Mouse (Mus musculus): ENCODE results near the gene Msx3. TPM values are rescaled to one million over a fixed set of nuclear protein-coding genes. Genes with fewer than 3 reads are reported as not detected.
A peak's percentile ranks its signal among the peaks of the same experiment; 100 is the strongest.

The Msx3 gene
- not detected for total RNA-seq (2021)
- long read RNA-seq, experiment 1 = 0 reads
- long read RNA-seq, experiment 2 = 0 reads

- DNase-seq = no peak
Observed at GRCm38 (mm10) chr7:140048361-140049114, at the start of gene Msx3. Gene Msx3 (minus strand): TSS chr7:140049089.

- no peak for DNase-seq
Observed at GRCm38 (mm10) chr7:140098466-140098865, 49.6 kb upstream of the Msx3 start.

DNA sequence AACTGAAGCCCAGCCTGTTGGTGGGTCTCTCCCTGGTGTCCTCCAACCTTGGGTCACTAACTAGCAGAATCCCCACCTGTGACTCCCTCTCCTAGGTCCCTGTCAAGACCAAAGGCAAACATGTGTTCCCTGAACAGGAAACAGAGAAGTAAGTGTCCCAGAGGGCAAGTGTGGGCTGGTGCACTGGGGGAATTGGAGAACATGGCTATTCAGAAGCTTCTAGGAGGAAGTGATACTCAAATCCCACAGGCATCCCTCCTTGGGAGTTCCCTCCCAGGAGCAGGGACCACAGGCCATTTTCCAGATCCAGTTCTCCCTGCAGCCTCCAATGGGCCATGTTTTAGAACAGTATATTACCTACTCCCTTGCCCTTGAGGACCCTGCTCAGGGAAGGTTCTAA lies 47.2 kb upstream of the Msx3 start:
- DNase-seq = no peak

GRCm38 (mm10) chr7:140095556-140095955 lies 46.7 kb upstream of the Msx3 start:
- DNase-seq = no peak

- no peak for DNase-seq
Observed at GRCm38 (mm10) chr7:140094954-140095353, 46.1 kb upstream of the Msx3 start.

DNA sequence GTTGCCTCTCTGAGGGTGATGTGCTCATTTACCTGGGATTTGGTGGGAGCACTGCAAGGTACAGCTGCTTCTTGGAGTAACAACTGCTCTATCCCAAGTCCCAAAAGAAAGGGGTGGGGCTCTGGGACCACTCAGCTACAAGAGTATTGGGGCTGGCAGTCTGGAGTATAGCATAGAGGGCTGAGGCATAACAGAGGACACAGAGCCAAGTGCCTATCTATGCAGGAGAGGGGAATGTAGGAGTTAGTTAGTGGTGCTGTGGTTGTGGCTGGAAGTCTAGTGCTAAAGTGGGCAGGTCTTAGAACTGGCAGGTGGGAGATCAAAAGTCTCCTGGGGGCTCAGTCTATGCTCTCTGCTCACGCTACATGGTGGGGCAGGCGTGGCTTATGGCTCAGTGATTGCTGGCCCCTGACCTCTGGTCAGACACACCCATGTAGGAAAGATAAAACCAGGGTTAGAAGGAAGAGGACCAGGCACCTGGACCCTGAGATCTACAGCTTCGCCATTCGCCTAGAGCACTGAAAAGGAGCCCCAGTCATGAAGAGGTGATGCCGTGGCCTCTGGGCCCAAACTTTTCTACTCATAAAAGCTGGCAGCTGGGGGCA lies 44.1 kb upstream of the Msx3 start, which contains the start of gene Prap1:
TSS of gene Prap1 (plus strand) at position 472 of the 605 bp plus-strand sequence.
- DNase-seq = no peak

GRCm38 (mm10) chr7:140090601-140091000 lies 41.7 kb upstream of the Msx3 start:
- DNase-seq = no peak

- DNase-seq = no peak
Observed at GRCm38 (mm10) chr7:140082242-140082678, 33.4 kb upstream of the Msx3 start, which contains the start of gene Caly. Gene Caly (minus strand): TSS chr7:140082548.

GRCm38 (mm10) chr7:140081408-140082241 lies 32.7 kb upstream of the Msx3 start:
- DNase-seq = no peak

- DNase-seq = peak; percentile 70 to 75
Observed at GRCm38 (mm10) chr7:140080503-140081156, 31.7 kb upstream of the Msx3 start.

DNA sequence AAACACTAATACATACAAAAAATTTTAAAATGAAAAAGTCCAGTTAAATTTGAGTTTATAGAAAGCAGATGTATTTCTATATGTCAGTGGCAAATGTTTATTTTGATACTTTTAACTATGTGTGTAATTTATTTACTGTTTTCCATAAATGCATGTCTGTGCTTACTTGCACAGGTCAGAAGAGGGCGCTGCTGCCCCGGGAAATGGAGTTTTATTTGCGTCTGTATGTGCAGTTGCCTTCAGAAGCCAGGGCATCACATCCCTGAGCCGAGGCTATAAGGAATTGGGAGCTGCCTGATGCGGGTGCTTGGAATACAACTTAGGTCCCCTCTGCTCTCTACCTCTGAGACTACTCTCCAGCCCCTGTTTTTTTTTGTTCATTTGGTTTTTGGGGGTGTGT lies 29.8 kb upstream of the Msx3 start:
- DNase-seq = peak; percentile 45 to 82

- no peak for DNase-seq
Observed at GRCm38 (mm10) chr7:140077698-140078097, 28.8 kb upstream of the Msx3 start.

DNA sequence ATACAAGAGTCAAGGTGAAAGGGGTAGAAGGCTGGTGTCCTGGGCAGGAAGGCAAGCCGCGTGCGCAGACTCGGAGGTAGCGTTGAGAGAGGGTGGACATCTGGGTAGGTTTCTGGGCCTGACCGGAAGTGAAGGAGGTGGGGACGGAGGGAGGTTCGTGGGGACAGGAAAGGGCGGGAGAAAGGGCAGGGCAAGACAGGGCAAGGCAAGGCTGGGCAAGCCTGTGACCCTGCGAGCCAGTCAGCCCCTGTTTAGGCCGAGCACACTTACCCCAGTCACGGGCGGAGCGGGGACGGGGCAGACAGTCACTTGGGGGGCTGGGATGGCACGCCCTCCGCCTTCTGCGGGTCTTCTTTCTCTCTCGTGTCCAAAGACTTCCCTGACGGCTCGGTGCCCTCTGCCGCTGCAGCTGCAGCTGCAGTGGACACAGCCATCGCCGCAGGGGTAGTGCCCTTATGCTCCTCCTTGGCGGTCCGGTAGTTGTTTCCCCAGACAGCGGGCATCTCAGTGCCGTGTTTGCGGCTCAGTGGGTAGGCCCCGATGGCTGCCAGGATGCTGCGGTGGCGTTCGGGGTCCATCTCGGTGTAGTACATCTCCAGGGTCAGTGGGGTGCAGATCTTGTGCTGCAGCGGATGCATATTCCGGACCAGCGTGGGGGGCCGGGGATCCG lies 21.3 kb upstream of the Msx3 start:
- DNase-seq = peak; percentile 21 to 41

- DNase-seq = no peak
Observed at GRCm38 (mm10) chr7:140067397-140067796, 18.5 kb upstream of the Msx3 start.

GRCm38 (mm10) chr7:140063092-140063491 lies 14.2 kb upstream of the Msx3 start:
- DNase-seq = peak; percentile 40 to 75

DNA sequence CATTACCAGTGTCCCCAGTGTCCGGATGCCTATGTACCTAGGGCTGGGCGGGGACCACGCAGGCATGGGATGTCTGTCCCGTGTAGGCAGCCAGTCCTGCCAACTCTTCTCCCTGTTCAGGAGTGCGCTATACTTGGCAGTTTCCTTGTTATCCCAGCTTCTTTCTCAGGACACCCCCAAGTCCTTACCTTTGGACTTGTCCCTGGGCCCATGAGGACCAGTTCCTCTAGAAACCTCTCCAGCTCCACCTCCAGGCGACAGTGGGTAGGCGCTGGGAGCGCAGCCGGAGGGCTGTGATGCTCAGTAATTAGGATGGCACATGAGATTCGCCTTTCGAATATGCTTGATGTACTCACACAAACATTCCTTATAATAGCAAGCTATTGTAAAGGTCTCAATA lies 13.4 kb upstream of the Msx3 start:
- DNase-seq = peak in 1 of 2 experiments; percentile 15

DNA sequence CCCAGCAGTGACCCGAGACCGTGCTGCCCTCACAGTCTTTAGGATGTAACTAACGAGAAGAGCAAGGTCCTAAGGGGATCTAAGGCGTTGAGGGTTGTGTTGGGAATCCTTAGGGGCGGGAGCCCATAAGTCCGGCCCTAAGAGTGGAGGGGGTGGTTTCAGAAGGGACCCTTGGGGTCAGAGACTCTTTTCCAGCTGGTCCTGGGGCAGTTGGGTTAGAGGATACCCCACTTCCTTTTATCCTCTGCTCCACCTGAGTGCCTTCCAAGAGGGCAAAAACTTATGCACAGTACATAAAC lies 12.9 kb upstream of the Msx3 start:
- no peak for DNase-seq

GRCm38 (mm10) chr7:140060936-140061831 lies 12.3 kb upstream of the Msx3 start:
- no peak for DNase-seq

- DNase-seq = no peak
Observed at GRCm38 (mm10) chr7:140059601-140060000, 10.7 kb upstream of the Msx3 start.

- no peak for DNase-seq
Observed at GRCm38 (mm10) chr7:140058528-140058927, 9.6 kb upstream of the Msx3 start.

Data from heart, adult 18-20 months (tissue).